Mouse (Mus musculus): Measurements from ENCODE around the gene Zswim1. TPM values are rescaled to one million over a fixed set of nuclear protein-coding genes. Genes with fewer than 3 reads are reported as not detected.
"Not testable (repeated sequence)": the region's sequence is repeated elsewhere in the genome, so short reads cannot be mapped to it uniquely, and the experiment has no call there.

Gene Zswim1
- polyA plus RNA-seq, 1 experiment from 2014 or later, result 17.6 TPM

GRCm38 (mm10) chr2:164834531-164834930, 12.0 kb downstream of the Zswim1 start:
- Histone ChIP-seq H3K9me3 (ENCODE audit: control insufficient read depth, low read depth, low read length) (no peaks in the 10 kb centered on the region), H3K4me1 (ENCODE audit: control insufficient read depth, insufficient read depth, low read length) (peaks cover 9% of the 10 kb centered on the region; the same call in 1 of the 2 replicates), H3K4me3 (ENCODE audit: low read depth, low read length) (peak overlapping the region; percentile 78), H3K9ac (replicated peaks; ENCODE audit: low read depth, low read length) (peak overlapping the region; percentile 67), H3K27ac (ENCODE audit: low read length) (no peak overlapping the region), H3K4me2 (replicated peaks; ENCODE audit: low read depth, low read length) (peak overlapping the region; percentile 98), H3K27me3 (ENCODE audit: control insufficient read depth, insufficient read depth, low read length) (no peaks in the 10 kb centered on the region), H3K36me3 (ENCODE audit: control insufficient read depth, insufficient read depth, low read length) (peaks cover 11% of the 10 kb centered on the region)
- ATAC-seq (ENCODE audit: insufficient number of reproducible peaks, insufficient read depth, low FRiP score, low read depth), result no peak
- 50% methylated on average over 8 of the region's 8 CpGs for WGBS

GRCm38 (mm10) chr2:164835164-164835563, 12.7 kb downstream of the Zswim1 start:
- WGBS, result 88% methylated on average over 4 of the region's 4 CpGs
- H3K4me2 ChIP-seq (replicated peaks; ENCODE audit: low read depth, low read length), result no peak overlapping the region; the same call in 1 of the 2 replicates
- no peak overlapping the region for H3K4me3 ChIP-seq (ENCODE audit: low read depth, low read length)
- H3K4me1 ChIP-seq (ENCODE audit: control insufficient read depth, insufficient read depth, low read length), result peaks cover 9% of the 10 kb centered on the region; the same call in 1 of the 2 replicates
- H3K36me3 ChIP-seq (ENCODE audit: control insufficient read depth, insufficient read depth, low read length), result peaks cover 18% of the 10 kb centered on the region
- no peak overlapping the region for H3K27ac ChIP-seq (ENCODE audit: low read length)
- H3K9me3 ChIP-seq (ENCODE audit: control insufficient read depth, low read depth, low read length), result no peaks in the 10 kb centered on the region
- no peak overlapping the region for H3K9ac ChIP-seq (replicated peaks; ENCODE audit: low read depth, low read length)
- no peak for ATAC-seq (ENCODE audit: insufficient number of reproducible peaks, insufficient read depth, low FRiP score, low read depth)
- H3K27me3 ChIP-seq (ENCODE audit: control insufficient read depth, insufficient read depth, low read length), result no peaks in the 10 kb centered on the region

- Histone ChIP-seq H3K4me3 (ENCODE audit: low read depth, low read length) (no peak overlapping the region), H3K27me3 (ENCODE audit: control insufficient read depth, insufficient read depth, low read length) (no peaks in the 10 kb centered on the region), H3K36me3 (ENCODE audit: control insufficient read depth, insufficient read depth, low read length) (no peaks in the 10 kb centered on the region), H3K4me1 (ENCODE audit: control insufficient read depth, insufficient read depth, low read length) (no peaks in the 10 kb centered on the region), H3K9ac (replicated peaks; ENCODE audit: low read depth, low read length) (no peak overlapping the region), H3K9me3 (ENCODE audit: control insufficient read depth, low read depth, low read length) (no peaks in the 10 kb centered on the region), H3K4me2 (replicated peaks; ENCODE audit: low read depth, low read length) (no peak overlapping the region), H3K27ac (ENCODE audit: low read length) (no peak overlapping the region)
- no peak for ATAC-seq (ENCODE audit: insufficient number of reproducible peaks, insufficient read depth, low FRiP score, low read depth)
- WGBS, result 52% methylated on average over 3 of the region's 3 CpGs
These were observed 23.3 kb downstream of the Zswim1 start for GRCm38 (mm10) chr2:164845782-164846181.

- no peak overlapping the region for H3K4me2 ChIP-seq (replicated peaks; ENCODE audit: low read depth, low read length)
- no peak overlapping the region for H3K27ac ChIP-seq (ENCODE audit: low read length)
- no peaks in the 10 kb centered on the region for H3K4me1 ChIP-seq (ENCODE audit: control insufficient read depth, insufficient read depth, low read length)
- no peaks in the 10 kb centered on the region for H3K27me3 ChIP-seq (ENCODE audit: control insufficient read depth, insufficient read depth, low read length)
- no peaks in the 10 kb centered on the region for H3K36me3 ChIP-seq (ENCODE audit: control insufficient read depth, insufficient read depth, low read length)
- 74% methylated on average over 8 of the region's 8 CpGs for WGBS
- H3K9me3 ChIP-seq (ENCODE audit: control insufficient read depth, low read depth, low read length), result no peaks in the 10 kb centered on the region
- H3K4me3 ChIP-seq (ENCODE audit: low read depth, low read length), result no peak overlapping the region
- ATAC-seq (ENCODE audit: insufficient number of reproducible peaks, insufficient read depth, low FRiP score, low read depth), result no peak
- H3K9ac ChIP-seq (replicated peaks; ENCODE audit: low read depth, low read length), result no peak overlapping the region
These were observed 27.6 kb downstream of the Zswim1 start for GRCm38 (mm10) chr2:164850061-164850460.

GRCm38 (mm10) chr2:164855572-164855971, 33.1 kb downstream of the Zswim1 start:
- not testable (repeated sequence) for H3K9me3 ChIP-seq (ENCODE audit: control insufficient read depth, low read depth, low read length); H3K4me2 ChIP-seq (replicated peaks; ENCODE audit: low read depth, low read length); H3K27ac ChIP-seq (ENCODE audit: low read length); H3K36me3 ChIP-seq (ENCODE audit: control insufficient read depth, insufficient read depth, low read length); H3K9ac ChIP-seq (replicated peaks; ENCODE audit: low read depth, low read length); ATAC-seq (ENCODE audit: insufficient number of reproducible peaks, insufficient read depth, low FRiP score, low read depth); H3K4me3 ChIP-seq (ENCODE audit: low read depth, low read length); H3K27me3 ChIP-seq (ENCODE audit: control insufficient read depth, insufficient read depth, low read length)
- H3K4me1 ChIP-seq (ENCODE audit: control insufficient read depth, insufficient read depth, low read length), result peaks cover 15% of the 10 kb centered on the region; the same call in 1 of the 2 replicates
- WGBS, result 73% methylated on average over 5 of the region's 5 CpGs

GRCm38 (mm10) chr2:164856309-164857100, 34.0 kb downstream of the Zswim1 start:
- H3K4me1 ChIP-seq (ENCODE audit: control insufficient read depth, insufficient read depth, low read length), result peaks cover 15% of the 10 kb centered on the region; the same call in 1 of the 2 replicates
- peak overlapping the region; percentile 98 for H3K4me2 ChIP-seq (replicated peaks; ENCODE audit: low read depth, low read length)
- peak overlapping the region; percentile 38 for H3K4me3 ChIP-seq (ENCODE audit: low read depth, low read length)
- 2% methylated on average over 42 of the region's 42 CpGs for whole genome bisulfite sequencing
- peaks cover 2% of the 10 kb centered on the region; the same call in 1 of the 2 replicates for H3K27me3 ChIP-seq (ENCODE audit: control insufficient read depth, insufficient read depth, low read length)
- peak; percentile 34; the same call in 1 of the 2 replicates for ATAC-seq (ENCODE audit: insufficient number of reproducible peaks, insufficient read depth, low FRiP score, low read depth)
- no peaks in the 10 kb centered on the region for H3K9me3 ChIP-seq (ENCODE audit: control insufficient read depth, low read depth, low read length)
- H3K36me3 ChIP-seq (ENCODE audit: control insufficient read depth, insufficient read depth, low read length), result no peaks in the 10 kb centered on the region
- H3K27ac ChIP-seq (ENCODE audit: low read length), result no peak overlapping the region; the same call in 1 of the 2 replicates
- H3K9ac ChIP-seq (replicated peaks; ENCODE audit: low read depth, low read length), result peak overlapping the region; percentile 28; the same call in 1 of the 2 replicates

- under 1% methylated on average over 47 of the region's 47 CpGs for WGBS
- H3K4me3 ChIP-seq (ENCODE audit: low read depth, low read length), result peak within 1 kb of the TSS; percentile 38
- H3K27me3 ChIP-seq (ENCODE audit: control insufficient read depth, insufficient read depth, low read length), result peaks cover 2% of the 10 kb centered on the region; the same call in 1 of the 2 replicates
- H3K27ac ChIP-seq (ENCODE audit: low read length), result no peak within 1 kb of the TSS; the same call in 1 of the 2 replicates
- H3K4me1 ChIP-seq (ENCODE audit: control insufficient read depth, insufficient read depth, low read length), result peaks cover 15% of the 10 kb centered on the region; the same call in 1 of the 2 replicates
- H3K9me3 ChIP-seq (ENCODE audit: control insufficient read depth, low read depth, low read length), result no peaks in the 10 kb centered on the region
- peak within 1 kb of the TSS; percentile 98 for H3K4me2 ChIP-seq (replicated peaks; ENCODE audit: low read depth, low read length)
- peak; percentile 56; the same call in 1 of the 2 replicates for ATAC-seq (ENCODE audit: insufficient number of reproducible peaks, insufficient read depth, low FRiP score, low read depth)
- peak within 1 kb of the TSS; percentile 28 for H3K9ac ChIP-seq (replicated peaks; ENCODE audit: low read depth, low read length)
- H3K36me3 ChIP-seq (ENCODE audit: control insufficient read depth, insufficient read depth, low read length), result no peaks in the 10 kb centered on the region
These were observed 34.8 kb downstream of the Zswim1 start, which contains the start of gene Pltp for GRCm38 (mm10) chr2:164857101-164857821. TSS of gene Pltp (minus strand) at chr2:164857711.

GRCm38 (mm10) chr2:164857842-164858553, 35.5 kb downstream of the Zswim1 start:
- peaks cover 2% of the 10 kb centered on the region; the same call in 1 of the 2 replicates for H3K27me3 ChIP-seq (ENCODE audit: control insufficient read depth, insufficient read depth, low read length)
- no peaks in the 10 kb centered on the region for H3K9me3 ChIP-seq (ENCODE audit: control insufficient read depth, low read depth, low read length)
- no peak for ATAC-seq (ENCODE audit: insufficient number of reproducible peaks, insufficient read depth, low FRiP score, low read depth)
- H3K4me3 ChIP-seq (ENCODE audit: low read depth, low read length), result peak overlapping the region; percentile 38
- peak overlapping the region; percentile 98 for H3K4me2 ChIP-seq (replicated peaks; ENCODE audit: low read depth, low read length)
- H3K36me3 ChIP-seq (ENCODE audit: control insufficient read depth, insufficient read depth, low read length), result no peaks in the 10 kb centered on the region
- H3K27ac ChIP-seq (ENCODE audit: low read length), result no peak overlapping the region
- peak overlapping the region; percentile 22; the same call in 1 of the 2 replicates for H3K9ac ChIP-seq (replicated peaks; ENCODE audit: low read depth, low read length)
- WGBS, result 11% methylated on average over 19 of the region's 19 CpGs
- peaks cover 15% of the 10 kb centered on the region; the same call in 1 of the 2 replicates for H3K4me1 ChIP-seq (ENCODE audit: control insufficient read depth, insufficient read depth, low read length)

All from stomach, embryonic 14.5 days (tissue).